ENCODE assay signal across 8 mouse cellular contexts in the genomic region with DNA sequence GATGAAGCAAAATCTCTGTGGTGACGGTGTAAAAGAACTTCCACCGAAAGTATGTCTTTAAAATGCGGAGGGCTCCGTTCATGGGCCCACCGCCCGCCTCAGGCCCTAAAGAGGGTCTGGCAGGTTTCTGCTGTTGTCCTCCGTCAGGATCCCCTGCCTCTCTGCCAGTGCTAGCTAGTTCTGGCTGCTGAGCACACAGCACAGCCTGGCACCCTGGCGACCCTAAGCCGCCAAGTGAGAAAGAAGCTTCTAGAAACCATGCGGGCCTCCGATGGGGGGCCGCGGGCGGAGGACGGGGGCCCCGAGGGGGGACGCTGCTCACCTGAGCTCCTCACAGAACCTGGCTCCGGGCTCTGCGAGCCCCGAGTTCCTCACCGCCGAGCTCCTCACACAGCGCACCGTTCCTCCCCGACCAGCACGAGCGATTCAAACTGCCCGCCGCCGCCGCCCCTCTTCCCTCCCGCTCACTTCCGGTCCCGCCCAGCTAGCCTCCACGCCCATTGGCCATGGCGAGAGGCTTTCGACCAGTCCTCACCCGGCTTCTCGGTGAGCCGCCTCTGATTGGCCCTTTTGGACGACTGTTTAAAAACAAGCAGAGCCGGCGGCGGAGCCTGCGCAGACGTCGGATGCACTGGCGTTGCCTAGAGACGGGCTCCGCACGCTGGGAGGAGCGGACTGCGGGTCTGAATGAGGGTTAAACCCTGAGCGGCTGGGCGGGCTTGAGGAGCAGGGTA. TPM values are rescaled to one million over a fixed set of nuclear protein-coding genes. Genes with fewer than 3 reads are reported as not detected.
DNase-seq lines count a peak whose midpoint lies in the region; ATAC-seq lines count a peak whose summit lies in the region.

A gene (minus strand): TSS at position 433 of the 734 bp plus-strand sequence.

- peak; percentile 96 for DNase-seq in WW6 (ENCODE audit: low read depth, low spot score)
- peak; percentile 94 to 96 for DNase-seq in cerebellum, postnatal 4 days (ENCODE audit: low spot score in 2 of 2)
- peak; percentile 98 for DNase-seq in gastrocnemius, adult 18-20 months (ENCODE audit: low spot score)
- DNase-seq in left cerebral cortex, adult 18-20 months (ENCODE audit: low spot score in 2 of 2): peak; percentile 97 to 98
- peak; percentile 99 for DNase-seq in right cerebral cortex, adult 18-20 months
- DNase-seq in urinary bladder, postnatal 10 days (ENCODE audit: low spot score): peak; percentile 93

- no peaks in the 10 kb centered on the region for H3K27me3 ChIP-seq in hindbrain, embryonic 16.5 days (replicated peaks; ENCODE audit: control insufficient read depth, insufficient read depth, low read length)

- peak; percentile 100 for ATAC-seq in hindbrain, embryonic 16.5 days

- H3K4me1 ChIP-seq in hindbrain, embryonic 16.5 days (ENCODE audit: control insufficient read depth, insufficient read depth, low read depth, low read length): peaks cover 5% of the 10 kb centered on the region

- peak within 1 kb of the TSS; percentile 93 for H3K4me2 ChIP-seq in hindbrain, embryonic 16.5 days (ENCODE audit: low read length)

- H3K27ac ChIP-seq in hindbrain, embryonic 16.5 days (ENCODE audit: low read depth, low read length): no peak within 1 kb of the TSS
- H3K27ac ChIP-seq in macrophage: peak within 1 kb of the TSS; percentile 57

- peak within 1 kb of the TSS; percentile 57 for H3K9ac ChIP-seq in hindbrain, embryonic 16.5 days (ENCODE audit: low read depth, low read length)

- H3K36me3 ChIP-seq in hindbrain, embryonic 16.5 days (ENCODE audit: control insufficient read depth, insufficient read depth, low read length): no peaks in the 10 kb centered on the region
- no peaks in the 10 kb centered on the region for H3K36me3 ChIP-seq in macrophage (ENCODE audit: inconsistent target)

- peak within 1 kb of the TSS; percentile 63 for H3K4me3 ChIP-seq in hindbrain, embryonic 16.5 days (ENCODE audit: low read length)
- peak within 1 kb of the TSS; percentile 71 for H3K4me3 ChIP-seq in macrophage (ENCODE audit: inconsistent target)

- 2% methylated on average over 43 of the region's 55 CpGs for WGBS in hindbrain, embryonic 16.5 days
- WGBS in macrophage (ENCODE audit: missing documents): 1% methylated on average over 55 of the region's 55 CpGs

- H3K9me3 ChIP-seq in hindbrain, embryonic 16.5 days (ENCODE audit: control insufficient read depth, low read length): no peaks in the 10 kb centered on the region

- peaks cover 33% of the 10 kb centered on the region for H3K79me2 ChIP-seq in macrophage (ENCODE audit: inconsistent target)

RNA-seq across cellular contexts. Expression of the gene that starts here (rescaled TPM):
- under 1 TPM; 0.05 to 0.26 TPM for total RNA-seq in gastrocnemius, adult 18-20 months (2021)
- 16.1 and 17.1 TPM in 2 replicates for polyA plus RNA-seq in hindbrain, embryonic 16.5 days (2015; fragmentation: Nextera tagmentation; extraction: Ambion mirVana)
- total RNA-seq in left cerebral cortex, adult 18-20 months (2021): under 1 TPM; 0.09 to 0.46 TPM
- 10 to 100 TPM in 1 of 26 experiments, 1 to 10 TPM in 14, under 1 TPM in 11; 0.22 to 17.8 (median 1.2) TPM for total RNA-seq in macrophage (2018; cell fraction: chromatin; rRNA removed)
- 1 to 10 TPM in 13 of 26 experiments, under 1 TPM in 13; 0.22 to 4.0 (median 1.1) TPM for total RNA-seq in macrophage (2018; cell fraction: cytosol; rRNA removed)
- total RNA-seq in macrophage (2018; cell fraction: nucleus; rRNA removed): 1 to 10 TPM in 15 of 26 experiments, under 1 TPM in 11; 0.26 to 7.3 (median 1.1) TPM
- 0.07 to 3.1 TPM (median 2.2 TPM) in 3 replicates for polyA plus RNA-seq in macrophage (2018)

Comparison
In these comparisons a context has a peak if more than half of its experiments do, and no peak if none do; other contexts are left out.
1. Peak in DNase-seq in gastrocnemius, adult 18-20 months; RNA of the gene not detected or under 1 TPM.
2. Peak in DNase-seq in left cerebral cortex, adult 18-20 months; RNA of the gene not detected or under 1 TPM.